Mouse (Mus musculus): ENCODE data around the gene Serp2. TPM values are rescaled to one million over a fixed set of nuclear protein-coding genes. Genes with fewer than 3 reads are reported as not detected.

Serp2 gene
- polyA plus RNA-seq, 1 experiment from 2014 or later = 18.5 TPM

DNA sequence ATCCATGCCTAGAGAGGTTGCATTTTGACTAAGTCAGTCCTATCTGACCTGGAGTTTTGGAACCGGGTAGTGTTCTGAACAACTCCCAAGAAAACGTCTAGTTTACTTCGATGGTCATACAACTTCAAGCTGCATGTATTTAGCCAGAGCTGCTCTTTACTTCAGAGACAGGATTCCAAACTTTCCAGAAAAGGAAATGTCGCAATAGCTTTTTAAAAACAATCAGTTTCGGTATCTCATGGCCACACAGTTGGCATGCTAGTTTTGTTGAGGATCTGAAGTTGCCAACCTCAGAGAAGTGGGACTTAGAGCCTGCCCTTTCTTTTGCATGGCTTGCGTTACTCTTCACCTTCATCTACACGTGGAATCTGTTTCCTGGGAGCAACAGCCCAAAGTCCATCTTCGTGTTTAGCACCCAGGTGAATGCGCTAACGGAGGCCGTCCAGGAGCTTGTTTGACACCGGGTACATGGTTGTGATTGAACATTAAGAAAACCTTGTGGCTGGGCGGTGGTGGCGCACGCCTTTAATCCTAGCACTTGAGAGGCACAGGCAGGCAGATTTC is 37.0 kb upstream of the Serp2 start:
- Histone ChIP-seq H3K36me3 (no peaks in the 10 kb centered on the region), H3K4me1 (replicated peaks) (peaks cover 20% of the 10 kb centered on the region), H3K9ac (no peak overlapping the region), H3K4me2 (no peak overlapping the region), H3K9me3 (replicated peaks) (no peaks in the 10 kb centered on the region), H3K27me3 (replicated peaks) (no peaks in the 10 kb centered on the region), H3K4me3 (no peak overlapping the region), H3K27ac (ENCODE audit: poor library complexity, severe bottlenecking) (no peak overlapping the region)
- ATAC-seq (ENCODE audit: insufficient number of reproducible peaks, low FRiP score) = no peak
- WGBS = 86% methylated on average over 15 of the region's 15 CpGs

- Histone ChIP-seq H3K9ac (no peak overlapping the region), H3K4me2 (no peak overlapping the region), H3K27ac (ENCODE audit: poor library complexity, severe bottlenecking) (no peak overlapping the region), H3K4me1 (replicated peaks) (peaks cover 10% of the 10 kb centered on the region), H3K9me3 (replicated peaks) (no peaks in the 10 kb centered on the region), H3K36me3 (no peaks in the 10 kb centered on the region), H3K27me3 (replicated peaks) (no peaks in the 10 kb centered on the region), H3K4me3 (no peak overlapping the region)
- 84% methylated on average over 12 of the region's 12 CpGs for WGBS
- ATAC-seq (ENCODE audit: insufficient number of reproducible peaks, low FRiP score) = no peak
Observed at GRCm38 (mm10) chr14:76592721-76593120, 36.0 kb upstream of the Serp2 start.

DNA sequence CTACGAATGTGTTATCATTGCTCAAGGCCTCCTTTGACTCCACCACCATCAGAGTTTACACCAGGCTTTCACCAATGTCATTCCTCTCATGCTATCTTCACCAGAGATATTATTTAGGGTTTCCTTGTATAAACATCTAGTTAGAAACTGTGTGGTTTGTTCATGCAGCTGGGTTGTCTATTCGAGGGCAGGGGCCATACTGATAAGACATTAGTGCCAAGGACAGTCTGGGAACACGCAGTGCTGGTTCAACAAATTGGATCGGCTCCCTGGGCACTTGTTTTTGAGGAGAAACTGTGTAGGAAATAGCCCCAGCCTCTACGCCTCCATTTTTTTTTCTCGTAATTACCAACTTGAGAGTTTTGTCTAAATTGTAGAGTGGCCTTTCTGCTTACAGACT is 35.4 kb upstream of the Serp2 start:
- no peak for ATAC-seq (ENCODE audit: insufficient number of reproducible peaks, low FRiP score)

DNA sequence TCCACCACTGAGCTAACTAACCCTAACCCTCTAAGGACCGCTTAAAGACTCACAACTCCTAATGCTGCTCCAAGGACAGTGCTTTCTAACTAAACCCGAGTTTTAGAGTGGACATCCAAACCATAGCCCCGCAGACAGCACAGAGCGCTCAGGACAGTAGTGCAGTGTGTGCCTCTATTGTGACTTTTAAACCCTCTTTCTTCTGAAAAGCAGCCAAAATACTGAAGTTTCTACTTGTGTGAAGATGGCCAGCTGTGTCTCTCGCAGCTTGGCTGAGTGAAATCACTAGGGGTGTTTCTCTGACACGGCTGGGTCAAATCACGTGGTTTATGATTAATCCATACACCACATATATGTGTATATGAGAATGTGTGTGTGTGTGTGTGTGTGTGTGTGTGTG is 33.4 kb upstream of the Serp2 start:
- Histone ChIP-seq H3K27ac (ENCODE audit: poor library complexity, severe bottlenecking) (no peak overlapping the region), H3K9me3 (replicated peaks) (no peaks in the 10 kb centered on the region), H3K27me3 (replicated peaks) (no peaks in the 10 kb centered on the region), H3K4me2 (no peak overlapping the region), H3K4me3 (no peak overlapping the region), H3K4me1 (replicated peaks) (peaks cover 9% of the 10 kb centered on the region), H3K36me3 (no peaks in the 10 kb centered on the region), H3K9ac (no peak overlapping the region)
- no peak for ATAC-seq (ENCODE audit: insufficient number of reproducible peaks, low FRiP score)
- 80% methylated on average over 7 of the region's 7 CpGs for WGBS

More for the DNA sequence above, 35.4 kb upstream of the Serp2 start:
- Histone ChIP-seq H3K9ac (no peak overlapping the region), H3K27ac (ENCODE audit: poor library complexity, severe bottlenecking) (no peak overlapping the region), H3K36me3 (no peaks in the 10 kb centered on the region), H3K4me1 (replicated peaks) (peaks cover 9% of the 10 kb centered on the region), H3K9me3 (replicated peaks) (no peaks in the 10 kb centered on the region), H3K4me2 (no peak overlapping the region), H3K27me3 (replicated peaks) (no peaks in the 10 kb centered on the region), H3K4me3 (no peak overlapping the region)
- 69% methylated on average over 6 of the region's 6 CpGs for WGBS

DNA sequence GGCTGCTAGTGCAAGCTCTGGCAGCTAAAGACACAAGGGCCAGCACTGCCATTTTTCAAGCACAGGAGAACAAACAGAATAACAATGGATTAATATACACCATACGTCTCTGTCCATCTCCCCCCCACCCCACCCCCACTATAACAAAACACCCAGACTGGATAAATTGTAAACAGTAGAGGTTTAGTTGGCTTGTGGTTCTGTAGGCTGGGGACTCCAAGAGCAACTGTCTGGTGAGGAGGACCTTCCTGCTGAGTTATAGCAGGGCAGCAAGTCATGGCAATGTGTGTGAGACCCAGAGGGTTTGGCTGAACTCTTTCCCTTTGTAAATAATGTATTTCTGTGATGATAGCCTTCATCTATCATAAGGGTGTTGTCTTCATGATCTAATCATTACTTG is 33.0 kb upstream of the Serp2 start:
- H3K27me3 ChIP-seq (replicated peaks) = no peaks in the 10 kb centered on the region
- WGBS = 75% methylated on average over 1 of the region's 1 CpGs
- no peak overlapping the region for H3K4me2 ChIP-seq
- no peaks in the 10 kb centered on the region for H3K9me3 ChIP-seq (replicated peaks)
- peaks cover 5% of the 10 kb centered on the region for H3K4me1 ChIP-seq (replicated peaks)
- H3K9ac ChIP-seq = no peak overlapping the region
- H3K4me3 ChIP-seq = no peak overlapping the region
- ATAC-seq (ENCODE audit: insufficient number of reproducible peaks, low FRiP score) = no peak
- H3K36me3 ChIP-seq = no peaks in the 10 kb centered on the region
- H3K27ac ChIP-seq (ENCODE audit: poor library complexity, severe bottlenecking) = no peak overlapping the region

- Histone ChIP-seq H3K27me3 (replicated peaks) (no peaks in the 10 kb centered on the region), H3K4me2 (no peak overlapping the region), H3K4me1 (replicated peaks) (0 out of 2 replicates have a peak, but pooled peaks cover 4% of the 10 kb centered on the region), H3K27ac (ENCODE audit: poor library complexity, severe bottlenecking) (no peak overlapping the region), H3K36me3 (no peaks in the 10 kb centered on the region), H3K9me3 (replicated peaks) (no peaks in the 10 kb centered on the region), H3K9ac (no peak overlapping the region), H3K4me3 (no peak overlapping the region)
- 41% methylated on average over 13 of the region's 13 CpGs for WGBS
- ATAC-seq (ENCODE audit: insufficient number of reproducible peaks, low FRiP score) = 0 out of 2 replicates have a peak, but pooled peaks have one; percentile 42
Observed at GRCm38 (mm10) chr14:76585831-76586405, 29.2 kb upstream of the Serp2 start.

DNA sequence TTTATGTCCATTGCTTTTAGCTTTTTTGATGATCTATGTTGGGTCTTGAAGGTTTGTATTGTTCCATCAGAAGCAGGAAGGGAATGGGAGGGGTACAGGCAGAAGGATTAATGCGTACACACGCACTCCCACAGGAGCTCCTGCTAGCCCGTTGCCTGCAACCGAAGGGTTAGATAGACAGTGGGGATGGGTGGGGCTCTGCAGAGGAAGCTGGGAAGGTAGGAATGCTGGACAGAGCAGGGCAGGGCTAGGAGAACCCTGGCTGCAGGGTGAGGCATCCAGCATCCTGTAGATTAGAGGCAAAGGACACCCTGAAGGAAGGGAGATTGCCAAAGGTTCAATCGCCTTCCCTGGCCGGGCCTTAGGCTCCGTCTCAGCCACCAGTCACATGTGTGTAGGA is 27.3 kb upstream of the Serp2 start:
- ATAC-seq (ENCODE audit: insufficient number of reproducible peaks, low FRiP score) = 0 out of 2 replicates have a peak, but pooled peaks have one; percentile 51
- H3K27me3 ChIP-seq (replicated peaks) = no peaks in the 10 kb centered on the region
- no peaks in the 10 kb centered on the region for H3K36me3 ChIP-seq
- no peak overlapping the region for H3K4me3 ChIP-seq
- no peak overlapping the region for H3K27ac ChIP-seq (ENCODE audit: poor library complexity, severe bottlenecking)
- no peaks in the 10 kb centered on the region for H3K9me3 ChIP-seq (replicated peaks)
- H3K4me2 ChIP-seq = no peak overlapping the region
- no peak overlapping the region for H3K9ac ChIP-seq
- H3K4me1 ChIP-seq (replicated peaks) = 0 out of 2 replicates have a peak, but pooled peaks cover 4% of the 10 kb centered on the region
- 60% methylated on average over 7 of the region's 7 CpGs for WGBS

DNA sequence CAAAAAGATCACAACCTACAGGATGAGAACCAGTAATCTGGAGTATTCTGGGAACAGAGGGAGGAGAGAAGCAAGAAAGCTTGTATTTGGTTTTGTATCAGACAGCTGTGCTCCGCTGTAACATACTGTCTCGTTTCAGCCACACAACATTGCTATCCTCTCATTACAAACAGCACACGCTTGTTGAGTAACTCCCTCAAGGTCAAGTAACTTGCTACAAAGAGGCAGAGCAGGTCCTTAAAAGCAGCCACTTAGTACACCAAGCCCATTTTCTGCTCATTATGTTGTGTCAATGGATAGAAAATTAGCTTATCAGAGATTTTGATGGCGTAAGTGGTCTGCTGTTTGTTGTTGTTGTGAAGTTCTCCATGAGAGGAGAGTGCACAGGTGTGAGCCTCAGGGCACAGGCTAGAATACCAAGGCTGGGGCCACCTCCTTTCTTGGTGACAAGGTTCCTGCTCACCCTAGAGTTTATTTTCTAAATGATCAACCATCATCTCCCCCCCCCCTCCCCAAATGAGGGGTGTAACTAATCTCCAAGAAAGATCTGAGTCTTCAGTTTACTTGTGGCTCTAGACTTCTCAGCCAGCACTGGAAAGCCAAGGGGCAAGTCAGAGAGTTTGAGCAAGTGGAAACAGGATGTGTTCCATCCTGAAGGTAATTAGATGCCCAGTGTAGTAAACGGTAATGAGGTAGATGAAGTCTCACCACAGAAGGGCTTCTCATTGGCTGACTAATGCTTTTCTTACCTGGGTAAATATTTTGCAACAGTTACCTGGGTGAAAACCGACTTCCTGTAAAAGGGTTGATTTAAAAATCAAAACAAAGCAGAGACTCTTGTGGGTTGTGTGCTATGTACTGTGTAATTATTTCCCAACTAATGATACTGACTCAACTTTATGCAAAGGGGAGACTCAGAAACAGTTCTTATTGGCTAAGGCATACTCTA is 25.6 kb upstream of the Serp2 start:
- H3K4me3 ChIP-seq = no peak overlapping the region
- H3K4me2 ChIP-seq = no peak overlapping the region
- 0 out of 2 replicates have a peak, but pooled peaks cover 4% of the 10 kb centered on the region for H3K4me1 ChIP-seq (replicated peaks)
- no peaks in the 10 kb centered on the region for H3K9me3 ChIP-seq (replicated peaks)
- no peaks in the 10 kb centered on the region for H3K36me3 ChIP-seq
- WGBS = 73% methylated on average over 6 of the region's 6 CpGs
- no peaks in the 10 kb centered on the region for H3K27me3 ChIP-seq (replicated peaks)
- no peak for ATAC-seq (ENCODE audit: insufficient number of reproducible peaks, low FRiP score)
- H3K9ac ChIP-seq = no peak overlapping the region
- no peak overlapping the region for H3K27ac ChIP-seq (ENCODE audit: poor library complexity, severe bottlenecking)

- H3K4me1 ChIP-seq (replicated peaks) = 0 out of 2 replicates have a peak, but pooled peaks cover 4% of the 10 kb centered on the region
- no peak overlapping the region for H3K4me2 ChIP-seq
- no peaks in the 10 kb centered on the region for H3K27me3 ChIP-seq (replicated peaks)
- H3K9me3 ChIP-seq (replicated peaks) = no peaks in the 10 kb centered on the region
- H3K36me3 ChIP-seq = no peaks in the 10 kb centered on the region
- no peak overlapping the region for H3K9ac ChIP-seq
- no peak overlapping the region for H3K4me3 ChIP-seq
- WGBS = 74% methylated on average over 2 of the region's 2 CpGs
- H3K27ac ChIP-seq (ENCODE audit: poor library complexity, severe bottlenecking) = no peak overlapping the region
- no peak for ATAC-seq (ENCODE audit: insufficient number of reproducible peaks, low FRiP score)
Observed at GRCm38 (mm10) chr14:76579660-76580061, 23.0 kb upstream of the Serp2 start.

DNA sequence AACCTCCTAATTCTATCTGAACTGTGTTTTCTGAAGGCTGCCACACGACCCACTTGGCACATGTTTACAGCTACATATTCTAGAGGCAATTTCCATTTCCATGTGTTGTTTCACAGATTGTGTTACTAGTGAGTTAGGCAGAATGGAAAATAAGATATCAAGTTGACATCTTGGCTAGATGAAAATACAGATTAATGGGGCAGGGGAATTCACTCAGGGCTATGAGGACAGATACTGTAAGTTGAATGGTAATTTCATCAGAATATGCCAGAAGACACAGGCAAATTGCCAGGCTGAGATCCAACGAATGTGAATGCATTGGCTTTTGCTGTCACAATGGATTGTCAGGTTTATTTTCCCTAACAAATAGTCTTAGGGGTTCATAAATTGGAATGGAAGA is 21.2 kb upstream of the Serp2 start:
- ATAC-seq (ENCODE audit: insufficient number of reproducible peaks, low FRiP score) = no peak
- no peaks in the 10 kb centered on the region for H3K36me3 ChIP-seq
- H3K4me3 ChIP-seq = no peak overlapping the region
- no peak overlapping the region for H3K4me2 ChIP-seq
- H3K9ac ChIP-seq = no peak overlapping the region
- no peaks in the 10 kb centered on the region for H3K4me1 ChIP-seq (replicated peaks)
- no peaks in the 10 kb centered on the region for H3K27me3 ChIP-seq (replicated peaks)
- WGBS = 80% methylated on average over 2 of the region's 2 CpGs
- no peak overlapping the region for H3K27ac ChIP-seq (ENCODE audit: poor library complexity, severe bottlenecking)
- H3K9me3 ChIP-seq (replicated peaks) = no peaks in the 10 kb centered on the region

GRCm38 (mm10) chr14:76570292-76570691 is 13.6 kb upstream of the Serp2 start:
- 86% methylated on average over 7 of the region's 7 CpGs for WGBS
- no peak overlapping the region for H3K4me2 ChIP-seq
- H3K4me3 ChIP-seq = no peak overlapping the region
- H3K9me3 ChIP-seq (replicated peaks) = no peaks in the 10 kb centered on the region
- H3K27me3 ChIP-seq (replicated peaks) = no peaks in the 10 kb centered on the region
- no peak overlapping the region for H3K27ac ChIP-seq (ENCODE audit: poor library complexity, severe bottlenecking)
- peaks cover 13% of the 10 kb centered on the region for H3K4me1 ChIP-seq (replicated peaks)
- H3K36me3 ChIP-seq = no peaks in the 10 kb centered on the region
- H3K9ac ChIP-seq = no peak overlapping the region
- no peak for ATAC-seq (ENCODE audit: insufficient number of reproducible peaks, low FRiP score)
